Mouse (Mus musculus) liver, embryonic 14.5 days (tissue): Measurements from ENCODE around the gene D930048N14Rik. TPM values are rescaled to one million over a fixed set of nuclear protein-coding genes. Genes with fewer than 3 reads are reported as not detected.
A peak's percentile ranks its signal among the peaks of the same experiment; 100 is the strongest.

ENCODE experiments used
- ATAC-seq: fragments of 200-750 bp; cut with Nextera tagmentation; 2 replicates; pipeline ENCODE4 v1.8.0; 2017; ENCODE audit warnings: moderate number of reproducible peaks, mild to moderate bottlenecking, moderate library complexity; ENCODE audit not compliant: insufficient read depth
- DNase-seq, 3 experiments: peaks; one replicate each; pipeline ENCODE4 v3.0.0-alpha.2; 2012 to 2013; ENCODE audit warnings: low read depth in 3 of 3, low spot score in 3 of 3
- H3K27ac ChIP-seq: fragments of 300-500 bp; sonication (generic); 2 replicates; pipeline ENCODE4 v1.5.1; 2014; ENCODE audit warnings: moderate library complexity, mild to moderate bottlenecking, control low read depth, inconsistent platforms
- H3K27me3 ChIP-seq: fragments of 300-500 bp; sonication (generic); 2 replicates; pipeline ENCODE4 v1.6.1; 2014; ENCODE audit warnings: mild to moderate bottlenecking, low read length, moderate library complexity; ENCODE audit not compliant: control insufficient read depth, insufficient read depth
- H3K36me3 ChIP-seq: fragments of 300-500 bp; sonication (generic); replicated peaks from 2 replicates; pipeline ENCODE4 v1.6.1; 2014; ENCODE audit warnings: low read depth; ENCODE audit not compliant: control insufficient read depth, insufficient read depth
- H3K4me1 ChIP-seq, 2 experiments: fragments of 200-500 bp in 1 of 2; fragments of 300-500 bp in 1 of 2; sonication (generic) in 1 of 2; replicated peaks; 2 replicates each; pipeline ENCODE4 v1.6.1; 2012 to 2014; ENCODE audit warnings: antibody characterized with exemption in 1 of 2, inconsistent platforms in 1 of 2, low read length in 1 of 2; ENCODE audit not compliant: control insufficient read depth in 2 of 2, insufficient read depth in 2 of 2
- H3K4me2 ChIP-seq: fragments of 300-500 bp; sonication (generic); 2 replicates; pipeline ENCODE4 v1.6.1; 2014; ENCODE audit warnings: low read depth, mild to moderate bottlenecking, control low read depth, moderate library complexity
- H3K4me3 ChIP-seq, 2 experiments: fragments of 200-500 bp in 1 of 2; fragments of 300-500 bp in 1 of 2; sonication (generic) in 1 of 2; 2 replicates each; pipeline ENCODE4 v1.5.1; 2012 to 2014; ENCODE audit warnings: low read depth in 2 of 2, low read length in 2 of 2, mild to moderate bottlenecking in 2 of 2, control low read depth in 1 of 2, inconsistent platforms in 1 of 2, moderate library complexity in 1 of 2; ENCODE audit not compliant: insufficient read depth in 1 of 2
- H3K9ac ChIP-seq: fragments of 300-500 bp; sonication (generic); replicated peaks from 2 replicates; pipeline ENCODE4 v1.6.1; 2014; ENCODE audit warnings: mild to moderate bottlenecking, control low read depth, moderate library complexity
- H3K9me3 ChIP-seq: fragments of 300-500 bp; sonication (generic); 2 replicates; pipeline ENCODE4 v1.6.1; 2016; ENCODE audit warnings: low read length, mixed read lengths; ENCODE audit not compliant: control insufficient read depth
- CTCF ChIP-seq: IDR thresholded peaks from 2 replicates; pipeline ENCODE4 v1.5.1; 2016; ENCODE audit warnings: antibody characterized with exemption, low read depth, control low read depth
- EP300 ChIP-seq: IDR thresholded peaks from 2 replicates; pipeline ENCODE4 v1.6.1; 2016; ENCODE audit warnings: antibody characterized with exemption, low read depth
- WGBS: fragments of 180-500 bp; shearing (Covaris S2); extraction: QIAGEN DNeasy Blood & Tissue Kit; methylation state at CpG from one replicate; pipeline ENCODE4 v1.1.7; 2014; ENCODE audit not compliant: insufficient replicate concordance; 5-methylcytosine and 5-hydroxymethylcytosine counted together
- polyA plus RNA-seq, 2 experiments: library from polyadenylated mRNA; depleted of rRNA in 1 of 2; stranded (reverse) in 1 of 2; unstranded in 1 of 2; fragments of >200 nt; fragmentation: Nextera tagmentation in 1 of 2; extraction: Ambion mirVana in 1 of 2; gene quantifications; 2 replicates each; pipeline versions ENCODE4 v1.2.1 to v1.2.3; 2012 to 2014

The D930048N14Rik gene
- polyA plus RNA-seq, 2 experiments, result 0.28 to 1.0 TPM

- no peak overlapping the region for H3K4me3 ChIP-seq
- H3K27ac ChIP-seq, result no peak overlapping the region
- H3K9me3 ChIP-seq, result no peaks in the 10 kb centered on the region
- DNase-seq (no peak), ATAC-seq (no peak)
- H3K4me2 ChIP-seq, result no peak overlapping the region
- H3K9ac ChIP-seq, result no peak overlapping the region
- 62% methylated on average over 3 of the region's 3 CpGs for WGBS
- peaks cover 0 to 5% of the 10 kb centered on the region in 2 experiments; a peak in 1 of 4 replicates for H3K4me1 ChIP-seq
- no peaks in the 10 kb centered on the region for H3K27me3 ChIP-seq
- H3K36me3 ChIP-seq, result no peaks in the 10 kb centered on the region
- TF ChIP-seq CTCF, result no peak
- TF ChIP-seq EP300, result no peak
Observed at GRCm38 (mm10) chr11:51679466-51679865, 28.7 kb downstream of the D930048N14Rik start.

GRCm38 (mm10) chr11:51681324-51681975 is 30.7 kb downstream of the D930048N14Rik start:
- ATAC-seq, result peak; percentile 65
- no peak overlapping the region; the same call in 1 of the 2 replicates for H3K9ac ChIP-seq

GRCm38 (mm10) chr11:51681976-51682374 is 31.2 kb downstream of the D930048N14Rik start:
- Histone ChIP-seq H3K27me3 (no peaks in the 10 kb centered on the region), H3K27ac (no peak overlapping the region), H3K36me3 (no peaks in the 10 kb centered on the region), H3K4me1 (peaks cover 0 to 5% of the 10 kb centered on the region in 2 experiments; a peak in 1 of 4 replicates), H3K9ac (no peak overlapping the region), H3K4me3 (no peak overlapping the region), H3K4me2 (peak overlapping the region; percentile 42), H3K9me3 (no peaks in the 10 kb centered on the region)
- TF ChIP-seq CTCF, result no peak
- TF ChIP-seq EP300, result no peak
- 43% methylated on average over 8 of the region's 8 CpGs for WGBS
- DNase-seq (no peak), ATAC-seq (peak; percentile 23; the same call in 1 of the 2 replicates)

More at GRCm38 (mm10) chr11:51681324-51681975, 30.7 kb downstream of the D930048N14Rik start:
- Histone ChIP-seq H3K9me3 (no peaks in the 10 kb centered on the region), H3K4me2 (peak overlapping the region; percentile 42), H3K4me3 (peak overlapping the region; percentile 16 to 42), H3K27me3 (no peaks in the 10 kb centered on the region), H3K4me1 (peaks cover 0 to 5% of the 10 kb centered on the region in 2 experiments; a peak in 1 of 4 replicates), H3K36me3 (no peaks in the 10 kb centered on the region), H3K27ac (no peak overlapping the region)
- 29% methylated on average over 13 of the region's 13 CpGs for WGBS
- TF ChIP-seq CTCF, result peak; percentile 93
- no peak for TF ChIP-seq EP300
- peak; percentile 71 to 75 (median 72) for DNase-seq

- no peaks in the 10 kb centered on the region for H3K9me3 ChIP-seq
- H3K9ac ChIP-seq, result peak within 1 kb of the TSS; percentile 94
- 0 out of 2 replicates have a peak, but pooled peaks cover 3% of the 10 kb centered on the region for H3K36me3 ChIP-seq
- peak within 1 kb of the TSS; percentile 96 for H3K4me2 ChIP-seq
- ATAC-seq (peak; percentile 98), DNase-seq (peak; percentile 99)
- H3K4me1 ChIP-seq, result peaks cover 10 to 13% of the 10 kb centered on the region in 2 experiments
- H3K4me3 ChIP-seq, result peak within 1 kb of the TSS; percentile 84 to 91
- TF ChIP-seq EP300 (no peak), CTCF (no peak)
- no peaks in the 10 kb centered on the region for H3K27me3 ChIP-seq
- H3K27ac ChIP-seq, result peak within 1 kb of the TSS; percentile 78
- WGBS, result 0% methylated on average over 60 of the region's 60 CpGs
Observed at GRCm38 (mm10) chr11:51688330-51689328, 37.9 kb downstream of the D930048N14Rik start, which contains the start of gene 0610009B22Rik. Gene 0610009B22Rik, minus strand, starts transcription at chr11:51688874.
